ENCODE assay signal across 1 mouse cellular context in the genomic region with DNA sequence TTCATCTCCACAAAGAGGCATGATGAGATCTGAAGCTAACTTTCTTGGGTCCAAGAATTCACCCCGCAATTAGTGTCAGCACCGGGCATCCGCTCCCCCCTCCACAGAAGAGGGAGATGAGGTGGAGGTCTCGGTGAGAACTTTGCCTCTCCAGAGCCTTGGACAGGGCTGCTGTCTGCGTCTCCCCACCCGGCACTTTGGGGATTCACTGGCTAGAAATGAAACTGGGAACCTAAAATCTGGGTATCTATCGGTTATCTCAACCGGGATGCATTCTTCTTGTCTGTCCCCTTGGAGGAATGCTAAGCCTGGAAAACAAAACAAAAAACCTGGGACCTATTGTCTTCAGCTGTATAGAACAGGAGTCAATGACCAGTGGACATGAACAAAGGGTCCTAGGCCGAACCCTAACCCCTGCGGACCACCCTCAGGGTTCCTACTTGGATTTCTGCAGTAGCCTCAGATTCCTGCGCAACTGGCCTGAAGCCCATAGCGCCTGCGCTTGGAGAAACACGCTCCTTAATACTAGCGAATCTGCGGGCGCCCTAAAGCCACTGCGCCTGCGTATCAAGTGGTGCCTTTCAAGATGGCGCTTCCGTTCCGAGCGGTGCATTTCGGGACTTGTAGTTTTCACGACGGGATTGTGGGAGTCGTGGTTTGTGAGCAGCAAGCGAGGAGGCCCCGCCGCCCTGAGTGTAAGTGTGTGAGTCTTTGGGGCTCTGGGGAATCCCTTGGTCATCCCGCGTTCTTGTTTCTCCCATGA.
TF ChIP-seq lines count a peak whose summit lies in the region.

A gene (plus strand): TSS at position 638 of the 763 bp plus-strand sequence.

TF ChIP-seq in CH12.LX, 34 proteins besides CTCF, POLR2A, EP300 and RAD21 (continued from another document):
- no peak for TF ChIP-seq ETS1 (conservative IDR thresholded peaks at IDR 0.05; ENCODE audit: low read depth, low read length)
- TF ChIP-seq CHD2 (IDR thresholded peaks at IDR 0.05; ENCODE audit: low read length): peak; percentile 26; the same call in 1 of the 2 replicates
- TF ChIP-seq POLR2AphosphoS2 (IDR thresholded peaks at IDR 0.05; ENCODE audit: low read depth, low read length): 0 out of 2 replicates have a peak, but pooled peaks have one; percentile 59
- TF ChIP-seq MXI1 (IDR thresholded peaks at IDR 0.05; ENCODE audit: low read depth, low read length): peak; percentile 61; the same call in 1 of the 2 replicates
- peak; percentile 37; the same call in 1 of the 2 replicates for TF ChIP-seq MAFK (IDR thresholded peaks at IDR 0.05; ENCODE audit: insufficient replicate concordance, low read length)
- peak; percentile 61; the same call in 1 of the 2 replicates for TF ChIP-seq IRF4 (IDR thresholded peaks at IDR 0.05; ENCODE audit: low read depth, low read length)
- TF ChIP-seq JUN (IDR thresholded peaks at IDR 0.05; ENCODE audit: insufficient read depth, low read depth, low read length): no peak
- no peak for TF ChIP-seq UBTF (IDR thresholded peaks at IDR 0.05; ENCODE audit: low read depth, low read length)
- peak; percentile 84 for TF ChIP-seq ZMIZ1 (IDR thresholded peaks at IDR 0.05; ENCODE audit: low read depth, low read length)
- TF ChIP-seq ZKSCAN1 (IDR thresholded peaks at IDR 0.05; ENCODE audit: borderline replicate concordance, low read depth, low read length): no peak
- TF ChIP-seq MAZ (IDR thresholded peaks at IDR 0.05; ENCODE audit: low read depth, low read length): peak; percentile 77; the same call in 1 of the 2 replicates
- peak; percentile 90 for TF ChIP-seq NELFE (IDR thresholded peaks at IDR 0.05; ENCODE audit: low read depth, low read length)
- peak; percentile 99 for TF ChIP-seq NRF1 (IDR thresholded peaks at IDR 0.05; ENCODE audit: low read depth, low read length)
- peak; percentile 100 for TF ChIP-seq HCFC1 (IDR thresholded peaks at IDR 0.05; ENCODE audit: low read depth, low read length)
- TF ChIP-seq MYC (IDR thresholded peaks at IDR 0.05; ENCODE audit: low read depth, low read length): peak; percentile 39; the same call in 1 of the 2 replicates
- no peak; the same call in none of the 2 replicates for TF ChIP-seq MAX (IDR thresholded peaks at IDR 0.05; ENCODE audit: low read length)
- TF ChIP-seq ZNF384 (IDR thresholded peaks at IDR 0.05; ENCODE audit: low read depth, low read length): no peak
- peak; percentile 91 for TF ChIP-seq ELF1 (IDR thresholded peaks at IDR 0.05; ENCODE audit: low read depth, low read length)
- TF ChIP-seq SMC3 (IDR thresholded peaks at IDR 0.05; ENCODE audit: low read depth, low read length): no peak
- no peak for TF ChIP-seq USF1 (IDR thresholded peaks at IDR 0.05; ENCODE audit: low read depth, low read length)
- no peak for TF ChIP-seq RCOR1 (conservative IDR thresholded peaks at IDR 0.05; ENCODE audit: low read depth, low read length)
- TF ChIP-seq CHD1 (IDR thresholded peaks at IDR 0.05; ENCODE audit: low read depth, low read length): no peak
